Mouse (Mus musculus): ENCODE measurements around the gene Esp38.
"Not testable (repeated sequence)": the region's sequence is repeated elsewhere in the genome, so short reads cannot be mapped to it uniquely, and the experiment has no call there.

Esp38 gene

DNA sequence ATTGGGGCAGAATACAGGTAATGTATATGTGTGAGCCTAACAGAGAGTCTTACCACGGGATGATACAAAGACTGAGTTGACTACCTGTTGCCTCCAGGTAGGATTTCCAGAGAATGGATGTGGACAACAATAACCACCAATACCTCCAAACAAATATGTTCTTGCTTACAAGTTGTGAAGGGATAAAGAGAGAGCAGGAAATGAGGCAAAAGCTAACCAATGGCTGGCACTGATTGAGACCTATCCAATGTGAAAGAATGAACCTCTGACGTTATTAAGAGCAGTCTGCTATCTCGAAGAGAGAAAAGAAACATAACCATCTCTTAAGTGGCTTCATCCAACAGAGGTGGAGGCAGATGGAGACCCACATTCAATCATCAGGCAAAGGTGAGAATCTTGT is at the start of gene Esp38:
Gene Esp38, plus strand, starts transcription at position 301 of the 400 bp plus-strand sequence.
- ATAC-seq (ENCODE audit: low TSS enrichment) = no peak

DNA sequence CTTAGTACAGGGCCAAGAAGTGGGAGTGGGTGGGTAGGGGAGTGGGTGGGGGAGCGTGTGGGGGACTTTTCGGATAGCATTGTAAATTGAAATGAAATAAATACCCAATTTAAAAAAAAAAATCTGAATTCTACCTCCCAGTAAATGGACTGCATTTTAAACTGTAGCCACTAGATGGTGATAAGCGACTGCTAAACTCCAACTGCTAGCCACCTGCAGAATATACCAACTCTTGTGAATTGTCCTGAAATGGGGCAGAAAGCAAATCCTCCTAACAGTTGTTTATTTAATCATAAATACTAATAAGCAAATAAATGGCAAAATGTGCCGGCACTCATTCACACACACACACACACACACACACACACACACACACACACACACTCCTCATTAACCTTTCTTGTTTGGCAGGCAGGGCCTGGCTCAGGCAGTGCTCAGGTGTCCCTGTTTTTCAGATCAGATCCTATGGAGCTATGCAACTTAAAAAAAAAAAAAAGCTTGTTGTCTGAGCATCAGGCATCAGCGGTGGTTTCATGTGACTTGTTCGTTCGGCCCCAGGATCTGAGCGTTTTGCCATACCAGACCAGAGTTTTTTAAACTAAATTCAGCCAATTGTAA is 47.3 kb upstream of the Esp38 start:
- ATAC-seq (ENCODE audit: low TSS enrichment) = not testable (repeated sequence)
